Mouse (Mus musculus) inflammation-experienced regulatory T-cells, adult 6 months (primary cell): ENCODE results near the gene Scn2b. TPM values are rescaled to one million over a fixed set of nuclear protein-coding genes. Genes with fewer than 3 reads are reported as not detected.

Experiments
- ATAC-seq: one replicate; pipeline ENCODE4 v1.8.0; 2017
- polyA plus RNA-seq, 3 experiments: library from polyadenylated mRNA; unstranded; fragments of 100-300 nt; shearing (Covaris generic); gene quantifications; one replicate each; pipeline ENCODE4 v1.2.1; 2017

Gene Scn2b
- polyA plus RNA-seq, 3 experiments from 2014 or later = 0.09 to 0.60 TPM; not detected in 1

GRCm38 (mm10) chr9:45119954-45120530 lies 2.5 kb downstream of the Scn2b start:
- no peak for ATAC-seq

- no peak for ATAC-seq
Measured at GRCm38 (mm10) chr9:45120567-45120966, 3.0 kb downstream of the Scn2b start.

GRCm38 (mm10) chr9:45121001-45121400 lies 3.4 kb downstream of the Scn2b start:
- ATAC-seq = no peak

GRCm38 (mm10) chr9:45121769-45122168 lies 4.2 kb downstream of the Scn2b start:
- ATAC-seq = peak; percentile 81

GRCm38 (mm10) chr9:45122209-45122761 lies 4.7 kb downstream of the Scn2b start:
- ATAC-seq = peak; percentile 82

- no peak for ATAC-seq
Measured at GRCm38 (mm10) chr9:45125211-45125610, 7.6 kb downstream of the Scn2b start.

GRCm38 (mm10) chr9:45126941-45127340 lies 9.4 kb downstream of the Scn2b start:
- peak; percentile 60 for ATAC-seq

- ATAC-seq = no peak
Measured at GRCm38 (mm10) chr9:45130119-45130518, 12.5 kb downstream of the Scn2b start.

- peak; percentile 69 for ATAC-seq
Measured at GRCm38 (mm10) chr9:45133484-45134310, 16.1 kb downstream of the Scn2b start.

- no peak for ATAC-seq
Measured at GRCm38 (mm10) chr9:45136442-45137169, 19.0 kb downstream of the Scn2b start.

- ATAC-seq = peak; percentile 40
Measured at GRCm38 (mm10) chr9:45138191-45139032, 20.8 kb downstream of the Scn2b start, which contains the start of gene Scn4b. TSS of gene Scn4b (plus strand) at chr9:45138395.

- ATAC-seq = no peak
Measured at GRCm38 (mm10) chr9:45139082-45139481, 21.5 kb downstream of the Scn2b start.

- no peak for ATAC-seq
Measured at GRCm38 (mm10) chr9:45140945-45141344, 23.4 kb downstream of the Scn2b start.

GRCm38 (mm10) chr9:45142686-45143085 lies 25.1 kb downstream of the Scn2b start:
- no peak for ATAC-seq

- ATAC-seq = peak; percentile 21
Measured at GRCm38 (mm10) chr9:45145533-45146266, 28.1 kb downstream of the Scn2b start.

- ATAC-seq = peak; percentile 64
Measured at GRCm38 (mm10) chr9:45146267-45146597, 28.6 kb downstream of the Scn2b start.

- no peak for ATAC-seq
Measured at GRCm38 (mm10) chr9:45150933-45151332, 33.4 kb downstream of the Scn2b start.

- ATAC-seq = no peak
Measured at GRCm38 (mm10) chr9:45153361-45153760, 35.8 kb downstream of the Scn2b start.

GRCm38 (mm10) chr9:45167903-45168302 lies 50.3 kb downstream of the Scn2b start:
- no peak for ATAC-seq

GRCm38 (mm10) chr9:45170150-45170549 lies 52.6 kb downstream of the Scn2b start:
- no peak for ATAC-seq

GRCm38 (mm10) chr9:45171073-45171610 lies 53.6 kb downstream of the Scn2b start:
- ATAC-seq = no peak
